Mouse (Mus musculus) MEL (cell line): ENCODE data around the gene Runx3. TPM values are rescaled to one million over a fixed set of nuclear protein-coding genes. Genes with fewer than 3 reads are reported as not detected.

Experiments used
- DNase-seq: peaks from one replicate; pipeline ENCODE4 v3.0.0; 2011; ENCODE audit warnings: low read depth, low spot score
- H3K27ac ChIP-seq: 2 replicates; pipeline ENCODE4 v1.5.1; 2012; ENCODE audit warnings: low read depth, mild to moderate bottlenecking, control low read depth, low read length, moderate library complexity; ENCODE audit not compliant: control insufficient read depth
- H3K27me3 ChIP-seq, 2 experiments: fragments of 150-350 bp in 1 of 2; sonication (generic) in 1 of 2; 2 replicates each; pipeline ENCODE4 v1.6.1; 2012; ENCODE audit warnings: low read length in 2 of 2, mild to moderate bottlenecking in 2 of 2, improper control_type of control experiment in 1 of 2, moderate library complexity in 1 of 2; ENCODE audit not compliant: insufficient read depth in 2 of 2, control insufficient read depth in 1 of 2
- H3K36me3 ChIP-seq, 2 experiments: 2 replicates each; pipeline ENCODE4 v1.6.1; 2012 to 2014; ENCODE audit warnings: low read length in 2 of 2, improper control_type of control experiment in 1 of 2, inconsistent platforms in 1 of 2, mild to moderate bottlenecking in 1 of 2; ENCODE audit not compliant: insufficient read depth in 2 of 2, control insufficient read depth in 1 of 2
- H3K4me1 ChIP-seq, 2 experiments: fragments of 150-350 bp in 1 of 2; sonication (generic) in 1 of 2; 2 replicates each; pipeline ENCODE4 v1.6.1; 2012; ENCODE audit warnings: low read length in 2 of 2, improper control_type of control experiment in 1 of 2, mild to moderate bottlenecking in 1 of 2; ENCODE audit not compliant: insufficient read depth in 2 of 2, control insufficient read depth in 1 of 2
- H3K4me3 ChIP-seq, 2 experiments: fragments of 150-350 bp in 1 of 2; sonication (generic) in 1 of 2; 2 replicates each; pipeline ENCODE4 v1.5.1; 2012; ENCODE audit warnings: low read depth in 2 of 2, low read length in 2 of 2, mild to moderate bottlenecking in 2 of 2, moderate library complexity in 2 of 2, control low read depth in 1 of 2, improper control_type of control experiment in 1 of 2; ENCODE audit not compliant: control insufficient read depth in 1 of 2, insufficient read depth in 1 of 2
- H3K79me2 ChIP-seq: 2 replicates; pipeline ENCODE4 v1.6.1; 2012; ENCODE audit warnings: mild to moderate bottlenecking, low read length, moderate library complexity; ENCODE audit not compliant: control insufficient read depth, poor library complexity, insufficient read depth
- H3K9ac ChIP-seq: 2 replicates; pipeline ENCODE4 v1.6.1; 2012; ENCODE audit warnings: low read depth, mild to moderate bottlenecking, control low read depth, low read length, moderate library complexity; ENCODE audit not compliant: control insufficient read depth, poor library complexity, severe bottlenecking
- H3K9me3 ChIP-seq: fragments of 150-350 bp; sonication (generic); replicated peaks from 2 replicates; pipeline ENCODE4 v1.6.1; 2012; ENCODE audit warnings: mild to moderate bottlenecking, low read length, improper control_type of control experiment, moderate library complexity; ENCODE audit not compliant: insufficient read depth
- BHLHE40 ChIP-seq: IDR thresholded peaks from 2 replicates; pipeline ENCODE4 v1.6.1; 2012; ENCODE audit warnings: low read depth, mild to moderate bottlenecking, inconsistent platforms, low read length, improper control_type of control experiment, borderline replicate concordance
- CTCF ChIP-seq, 3 experiments: IDR thresholded peaks in 2 of 3; conservative IDR thresholded peaks in 1 of 3; 2 replicates each; pipeline ENCODE4 v1.5.1; 2011 to 2012; ENCODE audit warnings: low read length in 3 of 3, low read depth in 2 of 3, mild to moderate bottlenecking in 2 of 3, improper control_type of control experiment in 1 of 3, inconsistent platforms in 1 of 3, mixed read lengths in 1 of 3, moderate library complexity in 1 of 3; ENCODE audit not compliant: control insufficient read depth in 1 of 3, insufficient read depth in 1 of 3, poor library complexity in 1 of 3, severe bottlenecking in 1 of 3
- E2F4 ChIP-seq: IDR thresholded peaks from 2 replicates; pipeline ENCODE4 v1.6.1; 2011; ENCODE audit warnings: low read depth, low read length, improper control_type of control experiment, borderline replicate concordance
- ELF1 ChIP-seq: IDR thresholded peaks from 2 replicates; pipeline ENCODE4 v1.6.1; 2014; ENCODE audit warnings: low read depth, mild to moderate bottlenecking, inconsistent platforms, low read length, improper control_type of control experiment, moderate library complexity
- GABPA ChIP-seq: IDR thresholded peaks from 2 replicates; pipeline ENCODE4 v1.6.1; 2012; ENCODE audit warnings: low read depth, mild to moderate bottlenecking, inconsistent platforms, low read length, improper control_type of control experiment, moderate library complexity
- JUND ChIP-seq: IDR thresholded peaks from 2 replicates; pipeline ENCODE4 v1.6.1; 2011; ENCODE audit warnings: low read depth, mild to moderate bottlenecking, improper control_type of control experiment, low read length
- KAT2A ChIP-seq: conservative IDR thresholded peaks from 2 replicates; pipeline ENCODE4 v1.6.1; 2012; ENCODE audit warnings: low read depth, low read length, improper control_type of control experiment, inconsistent platforms
- MAFK ChIP-seq: IDR thresholded peaks from 2 replicates; pipeline ENCODE4 v1.6.1; 2011; ENCODE audit warnings: low read depth, mild to moderate bottlenecking, low read length, improper control_type of control experiment, borderline replicate concordance
- MAX ChIP-seq: IDR thresholded peaks from 2 replicates; pipeline ENCODE4 v1.6.1; 2011; ENCODE audit warnings: low read length, improper control_type of control experiment
- NELFE ChIP-seq: IDR thresholded peaks from 2 replicates; pipeline ENCODE4 v1.6.1; 2011; ENCODE audit warnings: low read depth, low read length, improper control_type of control experiment
- POLR2AphosphoS2 ChIP-seq: IDR thresholded peaks from 2 replicates; pipeline ENCODE4 v1.6.1; 2011; ENCODE audit warnings: low read length, improper control_type of control experiment
- POLR2AphosphoS5 ChIP-seq: IDR thresholded peaks from 2 replicates; pipeline ENCODE4 v1.6.1; 2012; ENCODE audit warnings: low read depth, borderline replicate concordance, mild to moderate bottlenecking, inconsistent platforms, low read length, moderate library complexity, mixed read lengths
- RAD21 ChIP-seq: IDR thresholded peaks from 2 replicates; pipeline ENCODE4 v1.6.1; 2011; ENCODE audit warnings: mild to moderate bottlenecking, low read depth, low read length, improper control_type of control experiment
- SMC3 ChIP-seq: IDR thresholded peaks from 2 replicates; pipeline ENCODE4 v1.6.1; 2011; ENCODE audit warnings: low read depth, low read length, improper control_type of control experiment
- USF1 ChIP-seq: IDR thresholded peaks from 2 replicates; pipeline ENCODE4 v1.6.1; 2014; ENCODE audit warnings: low read depth, mild to moderate bottlenecking, inconsistent platforms, low read length, improper control_type of control experiment, moderate library complexity
- USF2 ChIP-seq, 2 experiments: IDR thresholded peaks; 2 replicates each; pipeline ENCODE4 v1.6.1; 2011 to 2012; ENCODE audit warnings: improper control_type of control experiment in 2 of 2, low read length in 2 of 2, borderline replicate concordance in 1 of 2, inconsistent platforms in 1 of 2, low read depth in 1 of 2, mild to moderate bottlenecking in 1 of 2; ENCODE audit not compliant: insufficient read depth in 1 of 2
- ZC3H11A ChIP-seq: IDR thresholded peaks from 2 replicates; pipeline ENCODE4 v1.6.1; 2012; ENCODE audit warnings: low read depth, mild to moderate bottlenecking, inconsistent platforms, low read length, improper control_type of control experiment
- ZKSCAN1 ChIP-seq: IDR thresholded peaks from 2 replicates; pipeline ENCODE4 v1.6.1; 2012; ENCODE audit warnings: low read depth, mild to moderate bottlenecking, inconsistent platforms, low read length, improper control_type of control experiment, moderate library complexity
- ZMIZ1 ChIP-seq: IDR thresholded peaks from 2 replicates; pipeline ENCODE4 v1.6.1; 2012; ENCODE audit warnings: low read depth, mild to moderate bottlenecking, inconsistent platforms, low read length, improper control_type of control experiment, moderate library complexity
- ZNF384 ChIP-seq: IDR thresholded peaks from 2 replicates; pipeline ENCODE4 v1.6.1; 2012; ENCODE audit warnings: low read depth, mild to moderate bottlenecking, inconsistent platforms, low read length, improper control_type of control experiment
- polyA plus RNA-seq, 2 experiments: library from polyadenylated mRNA; stranded (reverse) in 1 of 2; unstranded in 1 of 2; fragments of >175 nt in 1 of 2; fragments of >200 nt in 1 of 2; gene quantifications; 2 replicates each; pipeline versions ENCODE4 v1.2.1 to v1.2.4; 2012; ENCODE audit warnings: low replicate concordance in 2 of 2, low read depth in 1 of 2; ENCODE audit not compliant: insufficient read length in 2 of 2, insufficient read depth in 1 of 2, missing spikeins in 1 of 2
- total RNA-seq: library from RNA; depleted of rRNA; stranded (reverse); fragments of 300-350 nt; gene quantifications from 2 replicates; pipeline ENCODE4 v1.2.3, GENCODE M21; 2012

Gene Runx3
- total and polyA plus RNA-seq, 3 experiments: 4.3 to 29.2 TPM; not detected in 1

GRCm38 (mm10) chr4:135108666-135109065, 11.8 kb upstream of the Runx3 start:
- H3K27me3 ChIP-seq: peaks cover 2 to 4% of the 10 kb centered on the region in 2 experiments; a peak in 3 of 4 replicates
- no peaks in the 10 kb centered on the region for H3K9me3 ChIP-seq
- H3K27ac ChIP-seq: no peak overlapping the region
- no peak overlapping the region for H3K9ac ChIP-seq
- no peaks in the 10 kb centered on the region for H3K79me2 ChIP-seq
- no peak for TF ChIP-seq POLR2AphosphoS5
- no peak for TF ChIP-seq KAT2A
- no peak overlapping the region for H3K4me3 ChIP-seq
- H3K36me3 ChIP-seq: no peaks in the 10 kb centered on the region
- no peaks in the 10 kb centered on the region for H3K4me1 ChIP-seq
- no peak for DNase-seq

- no peak overlapping the region for H3K27ac ChIP-seq
- no peaks in the 10 kb centered on the region for H3K36me3 ChIP-seq
- no peak overlapping the region for H3K9ac ChIP-seq
- TF ChIP-seq POLR2AphosphoS2 (no peak), ZC3H11A (no peak), CTCF (IDR thresholded peaks at IDR 0.05 in 2 of 3, conservative IDR thresholded peaks at IDR 0.05 in 1 of 3; ENCODE audit: control insufficient read depth in 1 of 3, insufficient read depth in 1 of 3, low read depth in 2 of 3, low read length in 3 of 3, poor library complexity in 1 of 3, severe bottlenecking in 1 of 3) (no peak), E2F4 (no peak), USF1 (no peak), ZMIZ1 (no peak), NELFE (no peak), RAD21 (no peak), ZNF384 (no peak), USF2 (IDR thresholded peaks at IDR 0.05; ENCODE audit: borderline replicate concordance in 1 of 2, insufficient read depth in 1 of 2, low read depth in 1 of 2, low read length in 2 of 2) (no peak), ZKSCAN1 (no peak), MAX (no peak), BHLHE40 (no peak), SMC3 (no peak), KAT2A (no peak), ELF1 (no peak), MAFK (no peak), JUND (no peak), GABPA (no peak)
- no peak overlapping the region for H3K4me3 ChIP-seq
- no peaks in the 10 kb centered on the region for H3K9me3 ChIP-seq
- DNase-seq: no peak
- peaks cover 2 to 3% of the 10 kb centered on the region in 2 experiments; a peak in 2 of 4 replicates for H3K27me3 ChIP-seq
- H3K79me2 ChIP-seq: no peaks in the 10 kb centered on the region
- no peaks in the 10 kb centered on the region for H3K4me1 ChIP-seq
Observed at GRCm38 (mm10) chr4:135113656-135114055, 6.8 kb upstream of the Runx3 start.
